Mouse (Mus musculus) limb, embryonic 15.5 days (tissue): Measurements from ENCODE around the gene Chn2. TPM values are rescaled to one million over a fixed set of nuclear protein-coding genes. Genes with fewer than 3 reads are reported as not detected.

ENCODE experiments used
- ATAC-seq: fragments of 200-750 bp; cut with Nextera tagmentation; 2 replicates; pipeline ENCODE4 v1.8.0; 2017; ENCODE audit warnings: low read depth, moderate TSS enrichment; ENCODE audit not compliant: insufficient number of reproducible peaks, low FRiP score, low TSS enrichment
- H3K27ac ChIP-seq: fragments of 300-500 bp; sonication (generic); 2 replicates; pipeline ENCODE4 v1.5.1; 2015; ENCODE audit warnings: moderate library complexity, mild to moderate bottlenecking, inconsistent platforms
- H3K27me3 ChIP-seq: fragments of 300-500 bp; sonication (generic); 2 replicates; pipeline ENCODE4 v1.6.1; 2015; ENCODE audit warnings: inconsistent platforms
- H3K36me3 ChIP-seq: fragments of 300-500 bp; sonication (generic); 2 replicates; pipeline ENCODE4 v1.6.1; 2015; ENCODE audit warnings: inconsistent platforms
- H3K4me1 ChIP-seq: fragments of 300-500 bp; sonication (generic); 2 replicates; pipeline ENCODE4 v1.6.1; 2015; ENCODE audit warnings: inconsistent platforms
- H3K4me2 ChIP-seq: fragments of 300-500 bp; sonication (generic); 2 replicates; pipeline ENCODE4 v1.6.1; 2015; ENCODE audit warnings: mild to moderate bottlenecking, inconsistent platforms
- H3K4me3 ChIP-seq: fragments of 300-500 bp; sonication (generic); 2 replicates; pipeline ENCODE4 v1.5.1; 2015; ENCODE audit warnings: mild to moderate bottlenecking, inconsistent platforms
- H3K9ac ChIP-seq: fragments of 300-500 bp; sonication (generic); 2 replicates; pipeline ENCODE4 v1.6.1; 2015; ENCODE audit warnings: inconsistent platforms
- H3K9me3 ChIP-seq: fragments of 300-500 bp; sonication (generic); 2 replicates; pipeline ENCODE4 v1.6.1; 2016; ENCODE audit warnings: inconsistent platforms
- WGBS: fragments of 180-500 bp; shearing (Covaris S2); methylation state at CpG from one replicate; pipeline ENCODE4 v1.1.7; 2015; 5-methylcytosine and 5-hydroxymethylcytosine counted together
- polyA plus RNA-seq: library from polyadenylated mRNA; unstranded; fragments of >200 nt; fragmentation: Nextera tagmentation; extraction: Ambion mirVana; gene quantifications from 2 replicates; pipeline ENCODE4 v1.2.1, GENCODE M21; 2015

Chn2 gene
- polyA plus RNA-seq, 1 experiment from 2014 or later = 10.9 TPM

DNA sequence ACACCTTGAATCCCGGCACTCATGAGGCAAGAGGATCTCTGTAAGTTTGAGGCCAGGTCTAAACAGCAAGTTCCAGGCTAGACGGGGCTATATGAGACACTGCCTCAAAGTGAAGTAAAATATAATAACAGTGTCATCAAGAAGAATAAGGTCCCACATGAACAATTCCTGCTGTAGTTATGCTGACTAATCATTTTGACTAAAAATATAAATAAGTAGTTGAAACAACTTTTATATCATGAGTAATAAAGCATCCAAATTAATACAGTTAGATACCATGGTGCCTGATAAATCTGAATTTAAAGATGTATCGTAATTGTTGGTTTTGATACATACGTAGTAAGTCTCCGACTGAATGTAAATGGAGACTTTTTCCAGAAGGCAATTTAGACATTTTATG lies 15.5 kb upstream of the Chn2 start:
- no peak overlapping the region for H3K4me3 ChIP-seq
- H3K4me2 ChIP-seq = no peak overlapping the region
- no peaks in the 10 kb centered on the region for H3K36me3 ChIP-seq
- H3K9me3 ChIP-seq = no peaks in the 10 kb centered on the region
- no peaks in the 10 kb centered on the region for H3K27me3 ChIP-seq
- no peaks in the 10 kb centered on the region for H3K4me1 ChIP-seq
- ATAC-seq = no peak
- 86% methylated on average over 5 of the region's 5 CpGs for WGBS
- no peak overlapping the region for H3K9ac ChIP-seq
- no peak overlapping the region for H3K27ac ChIP-seq

- Histone ChIP-seq H3K27ac (no peak overlapping the region), H3K9me3 (no peaks in the 10 kb centered on the region), H3K4me3 (no peak overlapping the region), H3K27me3 (no peaks in the 10 kb centered on the region), H3K9ac (no peak overlapping the region), H3K36me3 (no peaks in the 10 kb centered on the region), H3K4me2 (no peak overlapping the region), H3K4me1 (no peaks in the 10 kb centered on the region)
- 35% methylated on average over 1 of the region's 1 CpGs for WGBS
- no peak for ATAC-seq
Measured at GRCm38 (mm10) chr6:54028706-54029105, 10.6 kb upstream of the Chn2 start.

- Histone ChIP-seq H3K27me3 (no peaks in the 10 kb centered on the region), H3K9ac (no peak overlapping the region), H3K4me2 (no peak overlapping the region), H3K9me3 (no peaks in the 10 kb centered on the region), H3K4me3 (no peak overlapping the region), H3K27ac (no peak overlapping the region), H3K36me3 (no peaks in the 10 kb centered on the region), H3K4me1 (no peaks in the 10 kb centered on the region)
- ATAC-seq = no peak
Measured at GRCm38 (mm10) chr6:54030351-54030750, 9.0 kb upstream of the Chn2 start.

- no peak overlapping the region for H3K4me3 ChIP-seq
- no peaks in the 10 kb centered on the region for H3K4me1 ChIP-seq
- whole genome bisulfite sequencing = 72% methylated on average over 3 of the region's 3 CpGs
- no peaks in the 10 kb centered on the region for H3K9me3 ChIP-seq
- H3K4me2 ChIP-seq = no peak overlapping the region
- H3K9ac ChIP-seq = no peak overlapping the region
- no peak for ATAC-seq
- H3K27ac ChIP-seq = no peak overlapping the region
- H3K27me3 ChIP-seq = no peaks in the 10 kb centered on the region
- H3K36me3 ChIP-seq = no peaks in the 10 kb centered on the region
Measured at GRCm38 (mm10) chr6:54030776-54031175, 8.6 kb upstream of the Chn2 start.

- H3K27ac ChIP-seq = no peak overlapping the region
- ATAC-seq = no peak
- no peaks in the 10 kb centered on the region for H3K36me3 ChIP-seq
- H3K9me3 ChIP-seq = no peaks in the 10 kb centered on the region
- peaks cover 14% of the 10 kb centered on the region; the same call in 1 of the 2 replicates for H3K27me3 ChIP-seq
- peaks cover 8% of the 10 kb centered on the region for H3K4me1 ChIP-seq
- 0 out of 2 replicates have a peak overlapping the region, but pooled peaks have one; percentile 12 for H3K4me3 ChIP-seq
- WGBS = 3% methylated on average over 9 of the region's 9 CpGs
- peak overlapping the region; percentile 38 for H3K4me2 ChIP-seq
- no peak overlapping the region for H3K9ac ChIP-seq
Measured at GRCm38 (mm10) chr6:54034471-54034870, 4.9 kb upstream of the Chn2 start.

DNA sequence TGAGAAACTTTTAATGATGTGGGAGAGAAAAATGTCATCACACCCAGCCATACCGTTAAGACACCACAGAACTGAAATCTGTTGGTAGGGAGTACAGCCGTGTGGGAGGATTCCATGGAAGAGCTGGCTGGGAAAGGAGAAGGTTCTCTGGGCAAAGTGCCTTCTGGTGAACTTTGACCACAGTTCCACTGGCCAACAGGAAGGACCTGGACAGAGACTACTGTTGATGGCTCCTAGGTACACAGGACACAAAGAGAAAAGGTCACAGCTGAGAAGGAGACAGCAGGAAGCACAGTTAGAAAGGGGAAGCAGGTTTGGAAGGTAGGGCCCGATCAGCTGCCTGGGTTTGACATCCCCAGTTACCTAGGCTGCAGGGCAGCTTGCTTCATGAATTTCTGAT lies 3.8 kb upstream of the Chn2 start:
- H3K4me2 ChIP-seq = no peak overlapping the region
- H3K9me3 ChIP-seq = no peaks in the 10 kb centered on the region
- no peak for ATAC-seq
- H3K27me3 ChIP-seq = peaks cover 14% of the 10 kb centered on the region; the same call in 1 of the 2 replicates
- WGBS = 72% methylated on average over 3 of the region's 3 CpGs
- H3K27ac ChIP-seq = no peak overlapping the region
- no peaks in the 10 kb centered on the region for H3K36me3 ChIP-seq
- H3K4me1 ChIP-seq = peaks cover 15% of the 10 kb centered on the region
- no peak overlapping the region for H3K9ac ChIP-seq
- no peak overlapping the region for H3K4me3 ChIP-seq

DNA sequence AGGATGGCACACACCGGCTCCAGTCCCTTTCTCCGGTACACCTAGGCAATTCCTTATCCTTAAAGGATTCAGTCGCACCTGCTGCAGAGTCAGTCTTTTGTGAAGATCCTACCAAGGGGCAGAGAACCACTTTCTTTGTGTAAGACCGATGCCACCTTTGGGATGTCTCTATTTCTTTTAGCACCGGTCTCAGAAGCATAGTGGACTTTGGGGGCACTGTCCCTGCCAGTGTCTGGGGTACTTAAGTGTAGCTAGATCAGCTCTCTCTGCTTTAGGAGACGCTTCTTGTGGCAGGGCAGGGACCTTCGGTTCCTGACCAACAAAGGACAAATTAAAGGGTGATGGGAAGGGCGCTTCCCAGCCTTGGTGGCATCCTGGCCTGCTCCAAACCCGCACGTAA lies 488 bp upstream of the Chn2 start:
- Histone ChIP-seq H3K4me3 (peak overlapping the region; percentile 64), H3K27me3 (peaks cover 30% of the 10 kb centered on the region; the same call in 1 of the 2 replicates), H3K9ac (0 out of 2 replicates have a peak overlapping the region, but pooled peaks have one; percentile 54), H3K27ac (no peak overlapping the region), H3K9me3 (no peaks in the 10 kb centered on the region), H3K4me1 (peaks cover 21% of the 10 kb centered on the region), H3K4me2 (peak overlapping the region; percentile 95), H3K36me3 (no peaks in the 10 kb centered on the region)
- ATAC-seq = no peak
- 16% methylated on average over 10 of the region's 10 CpGs for WGBS

DNA sequence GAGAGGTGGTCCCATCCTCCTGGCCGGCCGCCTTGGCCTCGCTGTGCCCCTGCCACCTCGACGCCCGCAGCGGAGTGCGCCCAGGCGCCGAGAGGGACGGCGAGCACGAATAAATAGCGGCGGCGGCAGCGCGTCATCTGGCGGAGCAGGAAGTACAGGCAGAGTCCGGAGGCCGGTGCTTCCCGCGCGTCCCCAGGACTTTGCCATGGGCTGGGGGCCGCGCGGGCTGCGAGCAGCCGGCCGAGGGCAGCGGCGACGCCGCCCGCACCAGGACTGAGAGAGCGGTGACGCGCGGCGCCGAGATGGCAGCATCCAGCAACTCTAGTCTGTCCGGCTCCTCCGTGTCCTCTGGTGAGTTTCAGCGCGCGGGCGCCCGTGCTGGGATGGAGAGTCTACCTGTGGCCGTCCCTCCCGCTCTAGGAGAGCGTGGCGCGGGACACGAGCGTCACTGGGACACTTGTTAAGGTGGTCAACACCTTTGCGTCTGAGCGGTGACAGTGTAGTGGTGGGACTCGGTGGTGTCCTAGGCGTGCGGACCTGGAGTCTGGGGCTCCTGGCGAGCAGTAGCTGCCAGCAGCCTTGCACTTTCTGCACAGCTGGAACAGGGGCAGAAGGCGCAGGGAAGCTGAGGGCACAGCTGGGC lies 572 bp downstream of the Chn2 start:
- H3K4me3 ChIP-seq = peak overlapping the region; percentile 64
- peak overlapping the region; percentile 95 for H3K4me2 ChIP-seq
- ATAC-seq = peak; percentile 50
- peak overlapping the region; percentile 70 for H3K27ac ChIP-seq
- WGBS = under 1% methylated on average over 61 of the region's 62 CpGs
- peaks cover 21% of the 10 kb centered on the region for H3K4me1 ChIP-seq
- H3K9ac ChIP-seq = peak overlapping the region; percentile 54
- H3K36me3 ChIP-seq = no peaks in the 10 kb centered on the region
- H3K27me3 ChIP-seq = peaks cover 30% of the 10 kb centered on the region; the same call in 1 of the 2 replicates
- no peaks in the 10 kb centered on the region for H3K9me3 ChIP-seq

- peaks cover 21% of the 10 kb centered on the region for H3K4me1 ChIP-seq
- peaks cover 30% of the 10 kb centered on the region; the same call in 1 of the 2 replicates for H3K27me3 ChIP-seq
- H3K27ac ChIP-seq = peak overlapping the region; percentile 70; the same call in 1 of the 2 replicates
- no peaks in the 10 kb centered on the region for H3K36me3 ChIP-seq
- H3K4me2 ChIP-seq = peak overlapping the region; percentile 95
- WGBS = 18% methylated on average over 9 of the region's 9 CpGs
- no peaks in the 10 kb centered on the region for H3K9me3 ChIP-seq
- 0 out of 2 replicates have a peak, but pooled peaks have one; percentile 3 for ATAC-seq
- H3K9ac ChIP-seq = no peak overlapping the region
- H3K4me3 ChIP-seq = peak overlapping the region; percentile 64
Measured at GRCm38 (mm10) chr6:54040448-54040844, 1.1 kb downstream of the Chn2 start.

GRCm38 (mm10) chr6:54041386-54042043 lies 2.2 kb downstream of the Chn2 start:
- ATAC-seq = no peak
- no peak overlapping the region for H3K4me2 ChIP-seq
- H3K4me3 ChIP-seq = no peak overlapping the region
- no peak overlapping the region for H3K27ac ChIP-seq
- no peaks in the 10 kb centered on the region for H3K9me3 ChIP-seq
- H3K4me1 ChIP-seq = peaks cover 21% of the 10 kb centered on the region
- WGBS = 27% methylated on average over 13 of the region's 13 CpGs
- H3K36me3 ChIP-seq = no peaks in the 10 kb centered on the region
- H3K9ac ChIP-seq = no peak overlapping the region
- peaks cover 30% of the 10 kb centered on the region; the same call in 1 of the 2 replicates for H3K27me3 ChIP-seq

DNA sequence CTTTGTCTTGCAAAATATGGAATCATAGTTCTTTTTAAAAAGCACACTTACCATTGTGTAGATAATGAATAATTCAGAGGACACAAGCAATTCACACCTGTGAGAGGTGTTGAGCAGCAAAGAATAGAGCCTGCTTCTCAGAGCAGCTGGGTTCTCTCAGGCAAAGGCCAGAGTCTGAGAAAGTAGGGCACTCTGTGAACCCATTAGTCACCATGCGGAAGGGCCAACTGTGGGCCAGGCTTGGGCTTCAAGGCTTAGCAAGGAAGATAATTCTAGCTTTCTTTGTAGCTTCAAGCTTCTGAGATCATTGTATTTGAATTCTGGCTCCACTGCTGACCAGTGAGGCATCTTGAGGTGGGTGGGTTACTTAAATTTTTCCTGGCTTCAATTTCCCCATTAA lies 2.8 kb downstream of the Chn2 start:
- Histone ChIP-seq H3K9me3 (no peaks in the 10 kb centered on the region), H3K27me3 (peaks cover 30% of the 10 kb centered on the region; the same call in 1 of the 2 replicates), H3K4me2 (no peak overlapping the region), H3K4me1 (peaks cover 21% of the 10 kb centered on the region), H3K36me3 (no peaks in the 10 kb centered on the region), H3K27ac (no peak overlapping the region), H3K4me3 (no peak overlapping the region), H3K9ac (no peak overlapping the region)
- 80% methylated on average over 1 of the region's 1 CpGs for WGBS
- no peak for ATAC-seq

DNA sequence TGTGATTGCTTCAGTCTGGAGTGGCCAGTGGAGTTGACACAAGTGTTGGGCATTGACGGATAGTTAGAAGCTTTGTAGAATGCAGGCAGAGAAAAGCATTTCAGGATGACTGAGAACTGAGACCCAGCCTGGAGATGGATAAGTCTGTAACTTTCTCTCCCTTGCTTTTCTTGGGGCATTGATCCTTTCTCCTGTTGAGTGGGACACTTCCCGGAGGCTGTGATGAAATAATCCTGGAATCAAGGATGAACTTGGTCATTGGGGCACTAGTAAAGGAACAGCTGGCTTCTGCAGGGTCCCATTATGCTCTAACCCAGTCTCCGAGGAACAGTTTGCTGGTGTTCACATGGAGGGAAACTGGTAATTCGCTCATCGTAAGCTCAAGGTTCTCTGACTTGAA lies 4.2 kb downstream of the Chn2 start:
- Histone ChIP-seq H3K4me2 (no peak overlapping the region), H3K4me3 (no peak overlapping the region), H3K27ac (no peak overlapping the region), H3K4me1 (peaks cover 21% of the 10 kb centered on the region), H3K9ac (no peak overlapping the region), H3K27me3 (0 out of 2 replicates have a peak, but pooled peaks cover 23% of the 10 kb centered on the region), H3K36me3 (no peaks in the 10 kb centered on the region), H3K9me3 (no peaks in the 10 kb centered on the region)
- ATAC-seq = no peak
- WGBS = 91% methylated on average over 5 of the region's 5 CpGs
